Mouse (Mus musculus) hindbrain, embryonic 12.5 days (tissue): ENCODE results near the gene Zbtb20. TPM values are rescaled to one million over a fixed set of nuclear protein-coding genes. Genes with fewer than 3 reads are reported as not detected.

Source experiments
- ATAC-seq: fragments of 200-750 bp; cut with Nextera tagmentation; 2 replicates; pipeline ENCODE4 v1.8.0; 2017; ENCODE audit warnings: moderate TSS enrichment; ENCODE audit not compliant: low FRiP score
- H3K27ac ChIP-seq: fragments of 300-500 bp; sonication (generic); 2 replicates; pipeline ENCODE4 v1.5.1; 2016; ENCODE audit warnings: mild to moderate bottlenecking
- H3K27me3 ChIP-seq: fragments of 300-500 bp; sonication (generic); 2 replicates; pipeline ENCODE4 v1.6.1; 2016; ENCODE audit warnings: mild to moderate bottlenecking
- H3K36me3 ChIP-seq: fragments of 300-500 bp; sonication (generic); 2 replicates; pipeline ENCODE4 v1.6.1; 2016; ENCODE audit warnings: mild to moderate bottlenecking
- H3K4me1 ChIP-seq: fragments of 300-500 bp; sonication (generic); 2 replicates; pipeline ENCODE4 v1.6.1; 2016
- H3K4me2 ChIP-seq: fragments of 300-500 bp; sonication (generic); replicated peaks from 2 replicates; pipeline ENCODE4 v1.6.1; 2016; ENCODE audit warnings: mild to moderate bottlenecking
- H3K4me3 ChIP-seq: fragments of 300-500 bp; sonication (generic); 2 replicates; pipeline ENCODE4 v1.5.1; 2016; ENCODE audit warnings: mild to moderate bottlenecking
- H3K9ac ChIP-seq: fragments of 300-500 bp; sonication (generic); 2 replicates; pipeline ENCODE4 v1.6.1; 2016; ENCODE audit warnings: mild to moderate bottlenecking, moderate library complexity
- H3K9me3 ChIP-seq: fragments of 300-500 bp; sonication (generic); replicated peaks from 2 replicates; pipeline ENCODE4 v1.6.1; 2016; ENCODE audit warnings: mild to moderate bottlenecking
- WGBS: fragments of 180-500 bp; shearing (Covaris S2); methylation state at CpG from one replicate; pipeline ENCODE4 v1.1.7; 2016; 5-methylcytosine and 5-hydroxymethylcytosine counted together
- polyA plus RNA-seq: library from polyadenylated mRNA; unstranded; fragments of >200 nt; fragmentation: Nextera tagmentation; extraction: Ambion mirVana; gene quantifications from 2 replicates; pipeline ENCODE4 v1.2.1, GENCODE M21; 2016

Gene Zbtb20
- polyA plus RNA-seq, 1 experiment from 2014 or later, result 64.6 TPM

DNA sequence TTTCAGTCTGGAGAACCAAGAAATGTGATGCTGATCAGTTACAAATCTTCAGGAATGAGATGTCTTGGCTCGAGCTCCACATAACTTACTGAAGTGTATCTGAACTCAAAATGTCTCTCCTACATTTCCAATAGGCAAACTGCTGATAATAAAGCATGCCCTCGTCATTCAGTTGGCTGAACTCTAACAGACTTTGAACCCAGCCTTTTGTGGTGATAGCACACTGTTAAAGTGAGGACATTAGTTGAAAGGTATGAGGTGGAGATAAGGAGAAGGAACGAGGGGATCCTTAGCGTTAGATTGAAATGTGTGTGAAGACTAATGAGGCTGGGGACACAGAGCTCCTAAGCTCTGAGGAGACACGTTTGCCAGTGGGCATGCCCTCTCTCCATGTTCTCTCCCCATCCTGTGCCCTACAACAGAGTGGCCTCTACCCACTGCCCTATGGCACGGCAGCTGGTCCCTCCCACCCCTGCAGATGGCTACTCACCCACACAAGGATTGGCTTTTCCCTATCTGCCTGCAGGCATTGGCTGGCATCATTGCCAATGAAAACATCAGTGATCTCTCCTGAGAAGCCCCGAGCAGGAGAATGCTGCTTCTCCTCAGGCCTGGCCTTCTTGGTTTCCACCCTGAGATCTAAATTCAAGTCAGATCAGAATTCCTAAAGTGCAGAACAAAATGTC is 721.8 kb downstream of the Zbtb20 start:
- no peak overlapping the region for H3K27ac ChIP-seq
- ATAC-seq, result no peak
- peaks cover 15% of the 10 kb centered on the region for H3K36me3 ChIP-seq
- no peaks in the 10 kb centered on the region for H3K27me3 ChIP-seq
- H3K4me2 ChIP-seq, result no peak overlapping the region
- no peaks in the 10 kb centered on the region for H3K4me1 ChIP-seq
- H3K9me3 ChIP-seq, result no peaks in the 10 kb centered on the region
- H3K4me3 ChIP-seq, result no peak overlapping the region
- WGBS, result 82% methylated on average over 7 of the region's 7 CpGs
- H3K9ac ChIP-seq, result no peak overlapping the region

DNA sequence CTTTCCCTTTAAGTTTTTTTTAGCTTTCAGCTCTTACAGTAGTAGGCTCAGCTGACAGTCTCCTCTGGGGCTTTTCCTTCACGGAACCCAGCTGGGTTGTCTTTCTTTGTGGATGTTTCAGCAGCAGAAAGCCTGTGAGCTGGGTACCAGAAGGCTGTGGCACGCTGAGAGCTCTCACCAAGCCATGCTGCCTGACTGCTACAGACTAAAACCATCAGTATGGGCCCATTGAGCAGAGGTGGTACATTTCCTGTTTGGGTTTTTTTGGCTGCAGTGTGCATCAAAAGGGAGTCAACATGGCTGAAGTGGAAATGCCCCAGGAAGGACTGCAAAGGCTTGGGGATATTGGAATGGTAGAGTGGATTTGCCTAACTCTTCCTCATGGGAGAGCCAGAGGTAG is 724.0 kb downstream of the Zbtb20 start:
- H3K4me3 ChIP-seq, result no peak overlapping the region

GRCm38 (mm10) chr16:43602573-43602972 is 726.9 kb downstream of the Zbtb20 start:
- H3K4me2 ChIP-seq, result no peak overlapping the region
- no peak for ATAC-seq
- H3K4me3 ChIP-seq, result no peak overlapping the region
- H3K36me3 ChIP-seq, result peaks cover 23% of the 10 kb centered on the region
- H3K27me3 ChIP-seq, result no peaks in the 10 kb centered on the region
- H3K9ac ChIP-seq, result no peak overlapping the region
- peaks cover 9% of the 10 kb centered on the region for H3K4me1 ChIP-seq
- WGBS, result 80% methylated on average over 4 of the region's 4 CpGs
- no peak overlapping the region for H3K27ac ChIP-seq
- 0 out of 2 replicates have a peak, but pooled peaks cover 4% of the 10 kb centered on the region for H3K9me3 ChIP-seq

More for the DNA sequence above, 724.0 kb downstream of the Zbtb20 start:
- Histone ChIP-seq H3K4me1 (peaks cover 9% of the 10 kb centered on the region), H3K9me3 (no peaks in the 10 kb centered on the region), H3K27ac (no peak overlapping the region), H3K36me3 (peaks cover 15% of the 10 kb centered on the region), H3K27me3 (no peaks in the 10 kb centered on the region), H3K4me2 (no peak overlapping the region), H3K9ac (no peak overlapping the region)
- no peak for ATAC-seq
- 78% methylated on average over 2 of the region's 2 CpGs for WGBS

GRCm38 (mm10) chr16:43603591-43604141 is 728.0 kb downstream of the Zbtb20 start:
- Histone ChIP-seq H3K36me3 (peaks cover 29% of the 10 kb centered on the region), H3K4me3 (no peak overlapping the region), H3K9me3 (0 out of 2 replicates have a peak, but pooled peaks cover 4% of the 10 kb centered on the region), H3K4me1 (peaks cover 9% of the 10 kb centered on the region), H3K4me2 (no peak overlapping the region), H3K27me3 (no peaks in the 10 kb centered on the region), H3K27ac (peak overlapping the region; percentile 44; the same call in 1 of the 2 replicates), H3K9ac (no peak overlapping the region)
- 4% methylated on average over 9 of the region's 9 CpGs for WGBS
- peak; percentile 84 for ATAC-seq

DNA sequence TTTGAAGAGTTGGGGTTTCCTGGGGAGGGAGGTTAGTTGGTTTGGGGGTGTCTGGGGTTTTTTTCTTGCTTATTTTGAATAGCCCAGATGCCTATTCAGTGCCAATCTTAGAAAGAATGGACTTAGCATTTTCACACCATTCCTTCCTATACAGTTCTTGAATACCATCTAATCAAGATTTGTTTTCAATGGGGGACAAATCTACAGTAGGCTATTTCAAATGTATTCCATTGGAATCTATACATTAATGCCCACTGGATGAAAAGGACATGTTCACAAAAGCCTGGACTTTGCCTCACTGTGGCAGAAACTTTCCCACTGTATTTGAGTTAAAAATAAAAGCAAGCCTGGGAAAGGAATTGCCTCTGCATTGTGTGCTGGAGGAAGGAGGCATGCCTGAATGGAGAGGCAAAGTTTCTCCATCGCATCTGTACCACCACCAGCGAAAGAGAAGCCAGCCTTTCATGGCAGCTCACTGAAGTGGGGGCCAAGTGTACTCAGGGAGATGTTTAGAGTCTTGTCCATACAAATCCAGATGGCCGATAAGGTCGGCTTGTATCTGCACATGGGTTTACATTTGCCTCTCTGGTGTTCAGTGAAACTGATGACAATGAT is 728.8 kb downstream of the Zbtb20 start:
- no peak overlapping the region for H3K27ac ChIP-seq
- ATAC-seq, result peak; percentile 32; the same call in 1 of the 2 replicates
- H3K4me2 ChIP-seq, result no peak overlapping the region
- 29% methylated on average over 4 of the region's 4 CpGs for WGBS
- no peak overlapping the region for H3K9ac ChIP-seq
- peaks cover 9% of the 10 kb centered on the region for H3K4me1 ChIP-seq
- peaks cover 34% of the 10 kb centered on the region for H3K36me3 ChIP-seq
- no peak overlapping the region for H3K4me3 ChIP-seq
- H3K27me3 ChIP-seq, result no peaks in the 10 kb centered on the region
- H3K9me3 ChIP-seq, result 0 out of 2 replicates have a peak, but pooled peaks cover 4% of the 10 kb centered on the region

- ATAC-seq, result no peak
- no peak overlapping the region for H3K27ac ChIP-seq
- no peak overlapping the region for H3K4me3 ChIP-seq
- peaks cover 43% of the 10 kb centered on the region for H3K36me3 ChIP-seq
- H3K4me1 ChIP-seq, result peaks cover 9% of the 10 kb centered on the region
- no peaks in the 10 kb centered on the region for H3K27me3 ChIP-seq
- no peak overlapping the region for H3K9ac ChIP-seq
- H3K4me2 ChIP-seq, result no peak overlapping the region
- H3K9me3 ChIP-seq, result 0 out of 2 replicates have a peak, but pooled peaks cover 4% of the 10 kb centered on the region
Observed at GRCm38 (mm10) chr16:43607086-43607485, 731.4 kb downstream of the Zbtb20 start.

DNA sequence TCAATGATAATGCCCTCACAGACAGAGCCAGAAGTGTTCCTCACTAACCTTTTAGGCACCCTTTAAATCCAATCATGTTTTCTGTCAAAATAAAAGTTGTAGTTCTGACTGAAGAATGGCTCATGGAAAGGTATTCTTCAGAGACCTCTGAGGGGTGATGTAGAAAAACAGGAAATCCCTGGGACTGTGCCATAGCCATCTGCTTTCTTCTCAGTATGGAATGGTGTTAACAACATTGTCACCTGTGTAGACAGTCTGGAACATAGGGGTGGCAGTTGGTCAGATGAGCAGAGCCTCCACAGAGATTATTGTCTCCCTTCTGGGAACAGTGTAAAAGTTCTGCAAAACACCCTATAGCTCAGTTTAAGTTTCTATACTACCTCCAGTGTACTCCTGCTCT is 732.4 kb downstream of the Zbtb20 start:
- H3K27ac ChIP-seq, result no peak overlapping the region
- H3K27me3 ChIP-seq, result no peaks in the 10 kb centered on the region
- H3K4me2 ChIP-seq, result no peak overlapping the region
- no peak for ATAC-seq
- H3K9ac ChIP-seq, result no peak overlapping the region
- H3K36me3 ChIP-seq, result peaks cover 43% of the 10 kb centered on the region
- H3K4me1 ChIP-seq, result peaks cover 9% of the 10 kb centered on the region
- H3K9me3 ChIP-seq, result 0 out of 2 replicates have a peak, but pooled peaks cover 4% of the 10 kb centered on the region
- H3K4me3 ChIP-seq, result no peak overlapping the region

GRCm38 (mm10) chr16:43610375-43610774 is 734.7 kb downstream of the Zbtb20 start:
- no peak overlapping the region for H3K4me3 ChIP-seq
- ATAC-seq, result no peak
- H3K27me3 ChIP-seq, result no peaks in the 10 kb centered on the region
- peaks cover 43% of the 10 kb centered on the region for H3K36me3 ChIP-seq
- no peak overlapping the region for H3K4me2 ChIP-seq
- 0 out of 2 replicates have a peak, but pooled peaks cover 4% of the 10 kb centered on the region for H3K9me3 ChIP-seq
- no peaks in the 10 kb centered on the region for H3K4me1 ChIP-seq
- 95% methylated on average over 10 of the region's 10 CpGs for WGBS
- no peak overlapping the region for H3K27ac ChIP-seq
- no peak overlapping the region for H3K9ac ChIP-seq

DNA sequence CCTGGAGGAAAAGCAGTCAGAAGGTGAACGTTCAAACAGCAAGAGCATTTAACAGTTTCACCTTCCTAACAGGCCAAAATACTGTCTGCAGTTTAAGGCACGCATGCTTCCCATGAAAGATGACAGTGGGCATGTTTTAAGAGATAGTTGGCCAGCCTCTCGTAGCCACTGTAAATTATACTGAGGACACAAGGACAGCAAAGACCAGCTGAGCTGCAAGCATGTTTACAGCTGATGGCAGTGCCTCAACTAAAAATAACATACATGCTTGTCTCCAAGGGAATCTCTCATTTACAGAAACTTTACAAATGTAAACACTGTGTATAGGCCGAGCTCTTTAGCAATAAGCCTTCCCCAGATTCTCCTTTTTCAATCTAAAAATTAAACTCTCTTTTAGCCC is 740.7 kb downstream of the Zbtb20 start:
- H3K4me1 ChIP-seq, result peaks cover 8% of the 10 kb centered on the region
- H3K36me3 ChIP-seq, result peaks cover 17% of the 10 kb centered on the region
- H3K4me2 ChIP-seq, result no peak overlapping the region
- no peaks in the 10 kb centered on the region for H3K9me3 ChIP-seq
- WGBS, result 71% methylated on average over 4 of the region's 4 CpGs
- no peak for ATAC-seq
- H3K27ac ChIP-seq, result no peak overlapping the region
- H3K4me3 ChIP-seq, result no peak overlapping the region
- H3K27me3 ChIP-seq, result no peaks in the 10 kb centered on the region
- no peak overlapping the region for H3K9ac ChIP-seq

DNA sequence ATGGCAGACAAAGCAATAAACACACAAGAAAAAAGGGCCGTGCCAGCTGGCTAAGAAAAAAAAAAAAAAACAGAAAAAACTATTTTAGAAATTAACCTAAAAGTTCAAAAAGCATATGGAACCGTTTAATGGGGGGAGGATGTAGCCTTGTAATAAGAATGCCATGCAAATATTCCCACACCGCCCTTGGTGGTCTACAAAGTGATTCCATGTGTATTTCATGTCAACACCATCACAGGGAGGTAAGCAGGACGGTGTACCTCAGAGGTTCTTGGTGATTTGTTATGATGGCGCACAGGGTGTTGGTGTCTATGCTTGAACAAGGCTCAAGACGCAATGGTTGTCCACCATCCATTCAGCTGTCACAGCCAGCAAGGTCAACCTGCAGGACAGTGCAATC is 741.7 kb downstream of the Zbtb20 start:
- Histone ChIP-seq H3K27me3 (no peaks in the 10 kb centered on the region), H3K9ac (no peak overlapping the region), H3K4me3 (no peak overlapping the region), H3K36me3 (peaks cover 12% of the 10 kb centered on the region), H3K4me2 (no peak overlapping the region), H3K4me1 (peaks cover 8% of the 10 kb centered on the region), H3K27ac (no peak overlapping the region), H3K9me3 (no peaks in the 10 kb centered on the region)
- 82% methylated on average over 6 of the region's 6 CpGs for whole genome bisulfite sequencing
- no peak for ATAC-seq

DNA sequence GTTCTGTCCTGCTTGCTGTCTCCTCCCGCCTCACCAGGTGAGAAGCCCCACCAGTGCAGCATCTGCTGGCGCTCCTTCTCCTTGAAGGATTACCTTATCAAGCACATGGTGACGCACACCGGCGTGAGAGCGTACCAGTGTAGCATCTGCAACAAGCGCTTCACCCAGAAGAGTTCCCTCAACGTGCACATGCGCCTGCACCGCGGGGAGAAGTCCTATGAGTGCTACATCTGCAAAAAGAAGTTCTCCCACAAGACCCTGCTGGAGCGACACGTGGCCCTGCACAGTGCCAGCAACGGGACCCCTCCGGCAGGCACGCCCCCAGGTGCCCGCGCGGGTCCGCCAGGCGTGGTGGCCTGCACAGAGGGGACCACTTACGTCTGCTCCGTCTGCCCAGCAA is 742.6 kb downstream of the Zbtb20 start:
- WGBS, result 88% methylated on average over 23 of the region's 23 CpGs

GRCm38 (mm10) chr16:43619277-43619676 is 743.6 kb downstream of the Zbtb20 start:
- Histone ChIP-seq H3K36me3 (peaks cover 12% of the 10 kb centered on the region), H3K9me3 (no peaks in the 10 kb centered on the region), H3K27ac (no peak overlapping the region), H3K27me3 (no peaks in the 10 kb centered on the region), H3K4me3 (no peak overlapping the region), H3K4me1 (peaks cover 17% of the 10 kb centered on the region), H3K4me2 (no peak overlapping the region), H3K9ac (no peak overlapping the region)
- WGBS, result 41% methylated on average over 6 of the region's 6 CpGs
- ATAC-seq, result no peak

More for the DNA sequence above, 742.6 kb downstream of the Zbtb20 start:
- Histone ChIP-seq H3K4me1 (peaks cover 12% of the 10 kb centered on the region), H3K36me3 (peaks cover 12% of the 10 kb centered on the region), H3K4me2 (no peak overlapping the region), H3K9ac (no peak overlapping the region), H3K27me3 (no peaks in the 10 kb centered on the region), H3K27ac (no peak overlapping the region), H3K4me3 (no peak overlapping the region), H3K9me3 (no peaks in the 10 kb centered on the region)
- no peak for ATAC-seq
